Mouse (Mus musculus) CD8-positive naive resting alpha-beta T cell, adult 2 months (primary cell): ENCODE data around the gene Plin5.

Experiments used
- DNase-seq, 2 experiments: peaks; one replicate each; pipeline ENCODE4 v3.0.0; 2022; ENCODE audit warnings: low read depth in 2 of 2, low spot score in 2 of 2

The Plin5 gene

DNA sequence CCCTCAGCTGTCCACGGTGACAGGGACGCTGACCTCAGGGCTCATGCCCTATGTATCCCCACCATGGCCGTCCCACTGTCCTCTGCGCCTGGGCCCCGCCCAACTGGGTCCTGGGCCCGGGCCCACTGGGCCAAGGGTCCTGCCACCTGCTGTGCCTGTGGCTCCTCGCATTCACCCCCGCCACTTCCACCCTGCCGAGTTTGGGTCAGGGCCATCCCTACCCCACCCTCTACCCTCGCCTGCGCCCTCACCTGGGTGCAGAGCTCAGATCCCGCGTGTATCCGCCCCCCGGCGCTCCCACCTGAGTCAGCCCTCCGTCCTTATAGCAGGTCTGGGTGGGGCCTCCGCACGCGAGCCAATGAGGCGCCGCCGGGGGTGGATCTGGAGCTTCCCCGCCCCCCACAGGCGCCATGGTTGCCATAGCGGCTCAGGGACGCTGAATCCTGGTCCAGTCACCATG, at the start of gene Plin5:
Gene Plin5 (minus strand): TSS at position 346 of the 460 bp plus-strand sequence.
- no peak for DNase-seq

DNA sequence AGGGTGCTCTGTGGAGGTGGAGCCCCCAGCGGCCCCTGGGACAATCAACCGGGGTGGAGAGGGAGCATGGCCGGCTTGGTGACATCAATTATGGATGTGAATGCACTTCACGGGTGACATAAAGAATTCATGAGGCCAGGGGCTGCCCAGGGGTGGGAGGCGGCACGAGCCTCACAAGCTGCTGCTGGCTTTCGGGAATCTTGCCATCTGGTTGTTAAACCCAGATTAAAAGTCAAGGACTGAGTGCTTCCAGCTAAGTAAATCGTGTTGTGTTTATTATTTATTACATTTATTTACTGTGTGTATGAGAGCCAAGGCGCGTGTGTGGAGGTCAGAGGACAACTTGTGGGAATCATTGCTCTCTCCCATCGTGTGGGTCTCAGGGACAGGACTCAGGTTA, 48.3 kb upstream of the Plin5 start:
- no peak for DNase-seq

DNA sequence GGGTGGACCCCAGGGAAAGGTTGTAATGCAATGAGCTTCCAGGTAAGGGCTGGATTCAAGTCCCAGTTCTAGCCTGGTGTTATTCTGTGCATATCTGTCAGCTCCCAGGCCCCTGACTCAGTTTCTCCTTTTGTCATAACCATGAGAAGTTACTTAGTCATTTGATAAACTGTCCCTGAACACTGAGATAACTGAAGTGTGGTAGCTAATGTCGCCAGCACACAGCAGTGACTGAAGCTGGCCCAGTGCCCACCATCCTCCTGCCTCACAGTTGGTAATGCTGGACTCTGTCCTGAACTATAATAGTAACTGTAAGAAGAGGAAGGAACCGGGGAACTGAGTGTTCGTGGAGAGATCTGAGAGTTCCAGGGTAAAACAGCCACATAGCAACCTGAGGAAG, 47.1 kb upstream of the Plin5 start:
- DNase-seq = no peak

DNA sequence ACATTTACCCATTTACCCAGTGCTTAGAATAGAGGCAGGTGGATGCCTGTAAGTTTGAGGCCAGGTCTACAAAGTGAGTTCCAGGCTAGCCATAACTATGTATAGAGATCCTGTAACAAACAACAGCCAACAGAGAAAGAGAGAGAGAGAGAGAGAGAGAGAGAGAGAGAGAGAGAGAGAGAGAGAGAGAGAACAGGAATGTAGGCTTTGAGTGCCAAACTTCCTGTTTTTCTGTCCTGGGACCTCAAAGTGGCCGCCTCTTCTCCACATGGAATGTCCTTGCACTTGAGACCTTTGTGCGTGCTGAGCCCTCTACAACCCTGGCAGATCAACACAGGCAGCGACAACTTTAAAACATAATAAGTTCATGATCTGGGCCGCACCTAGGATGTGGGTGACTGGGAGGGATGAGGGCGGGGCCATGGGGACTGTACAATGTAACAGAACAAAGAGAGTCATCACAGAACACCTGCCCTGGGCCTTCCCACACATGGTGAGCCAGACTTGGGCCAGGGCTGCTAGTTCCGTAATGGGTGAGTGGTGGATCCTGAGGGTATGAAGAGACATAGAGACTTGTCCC, 46.2 kb upstream of the Plin5 start:
- DNase-seq = peak; percentile 63 to 76

GRCm38 (mm10) chr17:56162231-56162774, 44.9 kb upstream of the Plin5 start, which contains the start of gene Tnfaip8l1:
Gene Tnfaip8l1 (plus strand): TSS chr17:56162477.
- DNase-seq = peak; percentile 75 to 83

- DNase-seq = no peak
Measured at GRCm38 (mm10) chr17:56159729-56160128, 42.3 kb upstream of the Plin5 start.

DNA sequence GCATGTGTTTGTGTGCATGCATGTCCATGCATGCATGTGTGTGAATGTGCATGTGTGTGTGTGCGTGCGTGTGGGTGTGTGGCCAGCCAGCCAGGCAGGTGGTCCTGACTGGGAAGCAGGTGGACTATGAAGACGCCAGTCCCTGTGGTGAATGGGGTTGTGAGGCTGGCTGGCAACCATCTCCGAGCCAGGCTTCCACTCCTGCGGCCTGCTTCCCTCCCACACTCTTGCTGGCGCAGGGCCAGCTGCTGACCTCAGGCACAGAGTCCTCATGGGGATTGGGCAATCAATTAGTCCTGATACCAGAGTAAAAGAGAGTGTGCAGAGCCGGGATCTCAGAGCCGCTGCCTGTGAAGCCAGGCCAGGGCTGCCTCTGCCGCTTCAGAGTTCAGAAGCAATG, 36.2 kb upstream of the Plin5 start:
- no peak for DNase-seq

GRCm38 (mm10) chr17:56149897-56150296, 32.5 kb upstream of the Plin5 start:
- DNase-seq = no peak

- DNase-seq = no peak
Measured at GRCm38 (mm10) chr17:56148790-56149618, 31.6 kb upstream of the Plin5 start.

DNA sequence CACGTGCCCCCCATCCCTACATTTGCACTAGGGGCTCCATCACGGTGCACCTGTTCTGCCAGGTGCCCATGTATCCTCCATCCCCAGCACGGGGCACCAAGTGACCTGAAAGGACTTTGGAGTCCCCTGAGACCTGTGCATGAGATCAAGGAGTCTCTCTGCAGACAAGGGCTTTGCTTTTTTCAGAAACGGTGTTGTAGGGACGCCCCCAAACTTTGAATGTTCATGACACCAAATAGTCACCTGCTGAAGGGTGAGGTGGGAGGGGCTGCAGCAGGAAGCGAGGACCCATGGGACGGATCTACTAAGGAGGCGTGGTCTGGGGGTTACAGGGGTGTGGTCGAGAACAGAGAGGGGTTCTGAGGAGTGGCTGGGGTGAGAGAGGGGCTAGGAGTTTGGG, 30.9 kb upstream of the Plin5 start:
- no peak for DNase-seq

DNA sequence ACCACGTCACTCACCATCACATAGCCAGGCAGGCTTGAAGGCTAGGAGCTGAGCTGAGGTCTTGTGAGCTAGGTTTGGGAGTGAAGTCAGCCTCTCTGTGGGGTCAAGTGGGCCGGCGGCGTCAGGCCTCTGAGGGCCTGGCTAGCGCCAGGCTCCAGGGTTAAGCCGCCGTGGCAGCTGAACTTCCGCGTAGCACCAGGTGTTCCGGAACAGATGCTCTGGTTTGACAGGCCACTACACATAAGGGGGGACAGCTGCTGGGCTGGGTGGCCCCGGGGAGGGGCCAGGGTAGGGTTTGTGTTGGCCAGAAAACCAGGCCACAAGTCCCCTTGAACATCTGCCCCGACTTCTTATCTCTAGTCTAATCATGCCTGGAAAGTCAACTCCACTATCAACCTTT, 30.0 kb upstream of the Plin5 start:
- DNase-seq = no peak

DNA sequence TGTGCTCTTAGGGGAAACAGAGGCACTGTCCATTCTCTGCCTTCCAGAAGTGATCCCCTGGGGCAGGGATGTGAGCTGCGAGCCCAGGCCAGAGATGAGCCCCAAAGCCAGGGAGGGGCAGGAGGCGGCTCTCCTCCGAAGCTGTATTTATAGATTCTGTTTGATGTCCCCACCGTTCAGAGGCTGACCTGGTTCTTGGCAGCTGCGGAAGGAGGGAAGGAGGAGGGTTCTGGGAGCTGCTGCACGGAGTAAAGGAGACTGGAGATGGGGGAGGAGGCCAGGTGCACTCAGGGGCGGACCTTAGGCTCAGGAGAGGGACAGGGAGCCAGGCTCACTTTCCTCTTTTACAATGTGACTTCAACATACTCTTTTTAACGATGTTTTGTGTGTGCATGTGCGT, 28.7 kb upstream of the Plin5 start:
- no peak for DNase-seq

- DNase-seq = no peak
Measured at GRCm38 (mm10) chr17:56144546-56144945, 27.1 kb upstream of the Plin5 start.

GRCm38 (mm10) chr17:56141702-56142605, 24.6 kb upstream of the Plin5 start:
- DNase-seq = no peak

DNA sequence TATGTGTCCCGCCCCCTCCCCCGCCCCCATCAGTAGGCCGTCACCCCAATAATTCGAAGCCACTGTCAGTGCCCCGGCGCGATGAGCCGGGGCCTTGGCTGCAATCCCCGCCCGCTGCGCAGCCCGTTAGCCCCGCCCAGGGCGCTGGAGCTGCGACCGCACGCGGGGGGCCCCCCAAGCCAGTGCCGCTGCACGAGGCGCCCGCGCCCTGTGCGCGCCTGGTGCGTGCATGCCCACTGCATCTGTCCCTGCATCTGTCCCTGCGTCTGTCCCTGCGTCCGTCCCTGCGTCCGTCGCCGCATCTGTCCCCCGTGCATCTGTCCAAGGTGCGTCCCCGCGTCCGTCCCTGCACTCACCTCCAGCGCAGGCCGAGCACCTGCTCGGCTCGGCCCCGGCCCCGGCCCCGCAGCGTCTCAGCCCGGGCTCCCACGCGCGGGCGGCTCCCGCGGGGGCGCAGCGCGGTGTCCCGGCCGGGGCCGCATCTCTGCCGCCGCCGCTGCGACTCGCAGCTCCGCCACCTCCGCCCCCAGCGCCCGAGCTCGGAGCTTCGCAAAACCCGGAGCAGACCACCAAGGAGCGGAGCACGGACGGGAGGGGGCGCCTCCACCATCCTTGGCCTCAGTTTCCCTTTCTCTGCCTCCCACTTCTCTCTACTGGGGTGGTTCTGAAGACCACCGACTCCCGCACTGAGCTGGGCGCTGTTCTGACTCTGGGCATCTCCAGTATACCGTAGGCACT, 22.6 kb upstream of the Plin5 start, which contains the start of gene Sema6b:
Gene Sema6b (minus strand): TSS at position 486 of the 738 bp plus-strand sequence.
- peak in 1 of 2 experiments; percentile 26 for DNase-seq

DNA sequence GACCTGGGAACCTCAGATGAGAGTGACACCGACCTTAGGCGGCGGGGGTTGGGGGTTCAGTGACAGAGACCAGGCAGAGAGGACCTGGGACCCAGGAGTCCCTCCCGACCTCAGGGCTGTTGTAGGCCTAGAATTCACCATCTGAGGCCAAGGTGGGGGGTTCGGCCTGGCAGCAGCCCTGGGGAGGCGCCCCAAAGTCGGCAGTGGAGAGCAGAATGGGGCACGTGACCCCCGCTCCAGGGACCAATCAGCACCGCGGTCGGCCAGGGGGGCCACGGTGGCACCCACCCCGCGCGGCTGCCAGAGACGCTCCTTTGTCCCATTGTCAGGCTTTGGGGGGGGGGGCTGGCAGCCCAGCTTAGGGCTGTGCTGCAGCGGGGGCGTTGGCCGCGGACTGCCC, 22.0 kb upstream of the Plin5 start:
- DNase-seq = no peak

- DNase-seq = no peak
Measured at GRCm38 (mm10) chr17:56137839-56138613, 20.6 kb upstream of the Plin5 start.

GRCm38 (mm10) chr17:56136558-56136957, 19.2 kb upstream of the Plin5 start:
- DNase-seq = no peak

DNA sequence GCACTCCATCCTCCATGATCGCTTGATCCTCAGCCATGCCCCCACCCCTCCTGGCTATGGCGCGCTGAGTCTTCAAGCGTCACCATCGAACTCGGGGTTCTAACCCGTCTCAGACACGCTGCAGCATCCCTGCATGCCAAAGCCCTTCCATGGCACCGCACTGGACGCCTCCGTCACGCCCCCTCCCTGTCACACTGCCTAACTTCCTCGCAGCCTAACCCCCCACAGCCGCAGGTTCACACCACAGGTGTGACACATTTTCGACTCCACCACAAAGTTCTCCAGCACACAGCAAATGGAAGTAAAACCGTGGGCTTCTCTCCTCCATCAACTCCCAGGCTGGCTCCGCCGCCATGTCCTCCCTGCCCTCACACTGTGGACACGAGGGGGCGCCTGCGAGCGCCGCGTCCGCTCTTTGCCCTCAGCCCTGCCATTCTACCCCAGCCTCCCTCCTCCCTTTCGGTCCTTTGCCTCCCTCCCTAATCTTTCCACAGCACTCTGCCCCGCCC, 17.1 kb upstream of the Plin5 start:
- DNase-seq = peak; percentile 67 to 82
